Mouse (Mus musculus) lung, embryonic 14.5 days (tissue): Measurements from ENCODE around the gene Gm10188. TPM values are rescaled to one million over a fixed set of nuclear protein-coding genes. Genes with fewer than 3 reads are reported as not detected.
A peak's percentile ranks its signal among the peaks of the same experiment; 100 is the strongest.

Experiments used
- ATAC-seq: fragments of 200-750 bp; cut with Nextera tagmentation; 2 replicates; pipeline ENCODE4 v1.8.0; 2017; ENCODE audit warnings: mild to moderate bottlenecking, moderate TSS enrichment, moderate library complexity; ENCODE audit not compliant: insufficient read depth
- DNase-seq: peaks from one replicate; pipeline ENCODE4 v3.0.0-alpha.2; 2015
- H3K27ac ChIP-seq: fragments of 300-500 bp; sonication (generic); 2 replicates; pipeline ENCODE4 v1.5.1; 2014; ENCODE audit warnings: low read depth, mild to moderate bottlenecking, moderate library complexity
- H3K27me3 ChIP-seq: fragments of 300-500 bp; sonication (generic); 2 replicates; pipeline ENCODE4 v1.6.1; 2014; ENCODE audit warnings: low read length, control low read depth; ENCODE audit not compliant: insufficient read depth
- H3K36me3 ChIP-seq: fragments of 300-500 bp; sonication (generic); 2 replicates; pipeline ENCODE4 v1.6.1; 2014; ENCODE audit warnings: control low read depth; ENCODE audit not compliant: insufficient read depth
- H3K4me1 ChIP-seq: fragments of 300-500 bp; sonication (generic); 2 replicates; pipeline ENCODE4 v1.6.1; 2014; ENCODE audit warnings: antibody characterized with exemption, control low read depth; ENCODE audit not compliant: insufficient read depth
- H3K4me2 ChIP-seq: fragments of 300-500 bp; sonication (generic); 2 replicates; pipeline ENCODE4 v1.6.1; 2014; ENCODE audit warnings: mild to moderate bottlenecking
- H3K4me3 ChIP-seq: fragments of 300-500 bp; sonication (generic); 2 replicates; pipeline ENCODE4 v1.5.1; 2014; ENCODE audit warnings: low read depth, low read length
- H3K9ac ChIP-seq: fragments of 300-500 bp; sonication (generic); 2 replicates; pipeline ENCODE4 v1.6.1; 2014
- H3K9me3 ChIP-seq: fragments of 300-500 bp; sonication (generic); 2 replicates; pipeline ENCODE4 v1.6.1; 2016; ENCODE audit warnings: low read depth, low read length, control low read depth
- CTCF ChIP-seq: IDR thresholded peaks from 2 replicates; pipeline ENCODE4 v1.5.1; 2016; ENCODE audit warnings: antibody characterized with exemption, low read depth
- WGBS: fragments of 180-500 bp; shearing (Covaris S2); extraction: QIAGEN DNeasy Blood & Tissue Kit; methylation state at CpG from one replicate; pipeline ENCODE4 v1.1.7; 2014; 5-methylcytosine and 5-hydroxymethylcytosine counted together
- polyA plus RNA-seq: library from polyadenylated mRNA; unstranded; fragments of >200 nt; fragmentation: Nextera tagmentation; extraction: Ambion mirVana; gene quantifications from 2 replicates; pipeline ENCODE4 v1.2.1, GENCODE M21; 2014

Gene Gm10188
- polyA plus RNA-seq, 1 experiment from 2014 or later, result not detected

DNA sequence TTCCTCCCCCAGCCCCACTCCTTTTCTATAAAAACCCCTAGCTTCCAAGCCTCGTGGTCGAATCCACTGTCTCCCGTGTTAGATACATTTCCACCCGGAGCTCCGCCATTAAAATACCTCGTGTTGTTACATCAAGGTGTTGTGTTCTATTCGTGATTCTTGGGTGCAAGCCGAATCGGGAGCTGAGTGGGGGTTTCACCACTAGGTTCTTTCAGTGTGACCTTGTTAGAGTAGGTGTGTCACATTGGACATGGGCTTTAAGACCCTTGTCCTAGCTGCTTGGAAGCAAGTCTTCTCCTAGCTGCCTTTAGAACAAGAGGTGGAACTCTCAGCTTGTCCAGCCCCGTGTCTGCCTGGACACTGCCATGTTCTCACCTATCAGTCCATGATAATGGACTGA is 36.4 kb upstream of the Gm10188 start:
- TF ChIP-seq CTCF, result no peak
- ATAC-seq (no peak), DNase-seq (no peak)
- Histone ChIP-seq H3K27ac (no peak overlapping the region), H3K4me2 (no peak overlapping the region), H3K9me3 (no peaks in the 10 kb centered on the region), H3K27me3 (no peaks in the 10 kb centered on the region), H3K4me1 (no peaks in the 10 kb centered on the region), H3K36me3 (no peaks in the 10 kb centered on the region), H3K9ac (no peak overlapping the region), H3K4me3 (no peak overlapping the region)
- WGBS, result 87% methylated on average over 10 of the region's 10 CpGs

DNA sequence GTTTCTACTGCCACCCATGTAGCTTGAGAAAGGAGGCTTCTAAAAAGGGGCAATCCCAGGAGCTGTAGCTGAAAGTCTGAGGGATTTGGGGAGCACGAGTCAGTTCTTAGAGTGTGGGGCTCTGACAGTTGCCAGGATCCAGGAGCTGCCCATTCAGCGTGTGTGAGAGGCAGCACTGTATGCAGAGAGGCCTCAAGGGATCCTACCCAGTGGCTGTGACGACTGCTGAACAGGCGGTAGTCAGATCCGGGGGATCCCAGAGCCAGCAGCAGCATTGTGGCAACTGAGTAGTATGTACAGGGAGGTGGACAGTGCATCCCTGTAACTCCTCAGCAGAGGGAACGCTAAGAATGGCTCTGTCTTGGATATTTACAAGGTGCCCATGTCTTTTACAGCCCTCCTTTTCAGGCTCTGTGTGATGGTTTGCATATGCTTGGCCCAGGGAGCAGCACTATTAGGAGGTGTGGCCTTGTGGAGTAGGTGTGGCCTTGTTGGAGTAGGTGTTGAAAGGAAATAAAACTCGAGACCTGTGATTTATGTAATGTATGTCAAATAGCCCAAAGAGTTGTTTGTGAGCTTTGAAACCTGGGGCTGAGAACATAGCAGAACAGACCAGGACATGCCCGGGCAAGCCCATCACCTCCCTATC is 35.8 kb upstream of the Gm10188 start:
- 57% methylated on average over 8 of the region's 8 CpGs for WGBS
- no peaks in the 10 kb centered on the region for H3K27me3 ChIP-seq
- no peaks in the 10 kb centered on the region for H3K4me1 ChIP-seq
- H3K4me2 ChIP-seq, result no peak overlapping the region
- no peaks in the 10 kb centered on the region for H3K9me3 ChIP-seq
- H3K36me3 ChIP-seq, result no peaks in the 10 kb centered on the region
- H3K9ac ChIP-seq, result no peak overlapping the region
- no peak for TF ChIP-seq CTCF
- no peak overlapping the region for H3K4me3 ChIP-seq
- no peak for DNase-seq
- ATAC-seq, result peak; percentile 38; the same call in 1 of the 2 replicates
- no peak overlapping the region for H3K27ac ChIP-seq

DNA sequence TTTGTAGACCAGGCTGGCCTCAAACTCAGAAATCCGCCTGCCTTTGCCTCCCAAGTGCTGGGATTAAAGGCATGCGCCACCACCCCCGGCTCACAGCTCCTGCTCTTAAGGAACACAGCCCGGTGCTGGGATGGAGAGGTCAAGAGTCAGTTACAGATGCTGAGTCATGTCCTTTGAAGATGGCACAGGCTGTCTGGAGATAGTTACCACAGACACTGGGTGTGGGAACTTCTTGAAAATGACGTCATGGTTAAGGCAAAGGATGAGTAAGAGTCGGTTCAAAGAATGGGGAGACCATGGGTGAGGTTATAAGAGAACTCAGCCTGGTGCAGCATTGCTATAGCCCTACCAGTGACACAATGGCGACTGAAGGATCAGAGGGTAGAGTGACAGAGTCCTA is 35.0 kb upstream of the Gm10188 start:
- Histone ChIP-seq H3K27me3 (no peaks in the 10 kb centered on the region), H3K9me3 (no peaks in the 10 kb centered on the region), H3K27ac (no peak overlapping the region), H3K4me3 (no peak overlapping the region), H3K4me1 (no peaks in the 10 kb centered on the region), H3K36me3 (no peaks in the 10 kb centered on the region), H3K4me2 (no peak overlapping the region), H3K9ac (no peak overlapping the region)
- DNase-seq (no peak), ATAC-seq (no peak)
- no peak for TF ChIP-seq CTCF
- WGBS, result 61% methylated on average over 7 of the region's 7 CpGs

- Histone ChIP-seq H3K4me1 (no peaks in the 10 kb centered on the region), H3K4me3 (no peak overlapping the region), H3K27ac (no peak overlapping the region), H3K27me3 (no peaks in the 10 kb centered on the region), H3K9ac (no peak overlapping the region), H3K36me3 (no peaks in the 10 kb centered on the region), H3K9me3 (no peaks in the 10 kb centered on the region), H3K4me2 (no peak overlapping the region)
- 84% methylated on average over 4 of the region's 4 CpGs for WGBS
- no peak for ATAC-seq
- TF ChIP-seq CTCF, result no peak
- no peak for DNase-seq
Observed at GRCm38 (mm10) chr1:132263618-132264017, 34.1 kb upstream of the Gm10188 start.

DNA sequence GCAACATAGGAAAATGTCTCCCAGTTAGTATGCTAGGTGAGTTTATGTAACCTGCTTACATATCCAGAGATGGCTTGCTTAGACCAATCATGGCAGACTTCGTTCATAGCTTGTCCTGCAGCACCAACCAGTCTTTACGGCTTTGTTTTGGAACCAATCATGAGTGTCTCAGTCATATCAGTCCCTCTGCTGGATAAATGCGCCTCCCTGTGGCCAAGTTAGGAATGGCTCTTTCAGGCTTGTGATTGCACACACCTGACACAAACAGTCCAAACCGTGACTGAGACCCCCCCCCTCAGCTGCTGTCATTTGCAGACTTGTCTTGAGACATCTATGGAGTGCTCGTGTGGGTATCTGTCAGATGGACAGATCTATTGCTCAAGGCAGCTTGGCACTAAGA is 31.5 kb upstream of the Gm10188 start:
- Histone ChIP-seq H3K27ac (no peak overlapping the region), H3K4me2 (no peak overlapping the region), H3K9ac (no peak overlapping the region), H3K36me3 (no peaks in the 10 kb centered on the region), H3K9me3 (no peaks in the 10 kb centered on the region), H3K4me1 (no peaks in the 10 kb centered on the region), H3K4me3 (no peak overlapping the region), H3K27me3 (no peaks in the 10 kb centered on the region)
- 58% methylated on average over 5 of the region's 5 CpGs for WGBS
- DNase-seq (peak; percentile 11), ATAC-seq (no peak)
- TF ChIP-seq CTCF, result peak; percentile 44

GRCm38 (mm10) chr1:132260331-132260730 is 30.8 kb upstream of the Gm10188 start:
- Histone ChIP-seq H3K4me3 (no peak overlapping the region), H3K4me2 (no peak overlapping the region), H3K27me3 (no peaks in the 10 kb centered on the region), H3K9ac (no peak overlapping the region), H3K4me1 (no peaks in the 10 kb centered on the region), H3K27ac (no peak overlapping the region), H3K36me3 (no peaks in the 10 kb centered on the region), H3K9me3 (no peaks in the 10 kb centered on the region)
- WGBS, result 76% methylated on average over 1 of the region's 1 CpGs
- ATAC-seq (no peak), DNase-seq (no peak)
- no peak for TF ChIP-seq CTCF

- Histone ChIP-seq H3K4me3 (no peak overlapping the region), H3K36me3 (no peaks in the 10 kb centered on the region), H3K4me1 (no peaks in the 10 kb centered on the region), H3K9me3 (no peaks in the 10 kb centered on the region), H3K9ac (no peak overlapping the region), H3K4me2 (no peak overlapping the region), H3K27me3 (no peaks in the 10 kb centered on the region), H3K27ac (no peak overlapping the region)
- 79% methylated on average over 6 of the region's 6 CpGs for WGBS
- peak; percentile 12; the same call in 1 of the 2 replicates for TF ChIP-seq CTCF
- no peak for DNase-seq
- ATAC-seq, result no peak
Observed at GRCm38 (mm10) chr1:132254467-132254866, 24.9 kb upstream of the Gm10188 start.

GRCm38 (mm10) chr1:132246641-132247040 is 17.1 kb upstream of the Gm10188 start:
- H3K9me3 ChIP-seq, result no peaks in the 10 kb centered on the region

More at GRCm38 (mm10) chr1:132246641-132247040, 17.1 kb upstream of the Gm10188 start:
- H3K36me3 ChIP-seq, result no peaks in the 10 kb centered on the region
- ATAC-seq, result no peak
- H3K9ac ChIP-seq, result no peak overlapping the region
- H3K27ac ChIP-seq, result no peak overlapping the region
- no peak for TF ChIP-seq CTCF
- H3K27me3 ChIP-seq, result no peaks in the 10 kb centered on the region
- DNase-seq, result no peak
- no peaks in the 10 kb centered on the region for H3K4me1 ChIP-seq
- H3K4me2 ChIP-seq, result no peak overlapping the region
- H3K4me3 ChIP-seq, result no peak overlapping the region
- WGBS, result 82% methylated on average over 4 of the region's 4 CpGs
